In genomic region chr7:30050882-30051548, GRCm38 (mm10) we compare ENCODE assay signal across 8 mouse cellular contexts. TPM values are rescaled to one million over a fixed set of nuclear protein-coding genes. Genes with fewer than 3 reads are reported as not detected.
DNase-seq lines count a peak whose midpoint lies in the region; ATAC-seq lines count a peak whose summit lies in the region.

Gene Zfp14 (minus strand): TSS chr7:30051380.

- H3K36me3 ChIP-seq in heart, embryonic 14.5 days (ENCODE audit: control insufficient read depth, insufficient read depth, low read length): peaks cover 9% of the 10 kb centered on the region
- peaks cover 1% of the 10 kb centered on the region for H3K36me3 ChIP-seq in liver, embryonic 13.5 days
- no peaks in the 10 kb centered on the region for H3K36me3 ChIP-seq in stomach, embryonic 16.5 days (ENCODE audit: control insufficient read depth, insufficient read depth, low read length)

- H3K27me3 ChIP-seq in heart, embryonic 14.5 days (ENCODE audit: control insufficient read depth, insufficient read depth, low read length): no peaks in the 10 kb centered on the region
- no peaks in the 10 kb centered on the region for H3K27me3 ChIP-seq in liver, embryonic 13.5 days
- no peaks in the 10 kb centered on the region for H3K27me3 ChIP-seq in stomach, embryonic 16.5 days (ENCODE audit: control insufficient read depth, insufficient read depth, low read length)

- H3K27ac ChIP-seq in heart, embryonic 14.5 days (replicated peaks in 1 of 2; ENCODE audit: control insufficient read depth in 1 of 2, insufficient read depth in 1 of 2, low read depth in 2 of 2, low read length in 2 of 2): peak within 1 kb of the TSS; percentile 63 to 82
- peak within 1 kb of the TSS; percentile 51 for H3K27ac ChIP-seq in liver, embryonic 13.5 days
- H3K27ac ChIP-seq in stomach, embryonic 16.5 days (ENCODE audit: low read length): peak within 1 kb of the TSS; percentile 28

- H3K9me3 ChIP-seq in heart, embryonic 14.5 days (ENCODE audit: control insufficient read depth, low read length): no peaks in the 10 kb centered on the region
- no peaks in the 10 kb centered on the region for H3K9me3 ChIP-seq in liver, embryonic 13.5 days (replicated peaks)
- H3K9me3 ChIP-seq in stomach, embryonic 16.5 days (replicated peaks; ENCODE audit: control insufficient read depth, low read length): no peaks in the 10 kb centered on the region

- WGBS in heart, embryonic 14.5 days: under 1% methylated on average over 40 of the region's 40 CpGs
- WGBS in liver, embryonic 13.5 days (ENCODE audit: insufficient replicate concordance): 1% methylated on average over 40 of the region's 40 CpGs
- WGBS in stomach, embryonic 16.5 days: under 1% methylated on average over 40 of the region's 40 CpGs

- ATAC-seq in erythroid progenitor cell, adult 5-6 weeks (replicated peaks; ENCODE audit: low FRiP score, poor library complexity, severe bottlenecking): peak; percentile 100
- ATAC-seq in heart, embryonic 14.5 days (ENCODE audit: insufficient number of reproducible peaks, insufficient read depth, low FRiP score, low read depth): peak; percentile 92
- peak; percentile 100 for ATAC-seq in liver, embryonic 13.5 days (ENCODE audit: low read depth)
- ATAC-seq in stomach, embryonic 16.5 days (ENCODE audit: insufficient read depth, low FRiP score): peak; percentile 98

- peak; percentile 88 for DNase-seq in CD4-positive helper T cell, adult 2 months (ENCODE audit: low read depth, low spot score)
- peak; percentile 77 for DNase-seq in brain, embryonic 18.5 days (ENCODE audit: low read depth, low spot score)
- peak; percentile 91 for DNase-seq in kidney, postnatal 14 days
- peak; percentile 74 for DNase-seq in liver, embryonic 13.5 days
- DNase-seq in neural tube, embryonic 10.5 days (ENCODE audit: extremely low spot score, low spot score): peak; percentile 85

- peak within 1 kb of the TSS; percentile 85 for H3K4me2 ChIP-seq in heart, embryonic 14.5 days (ENCODE audit: low read length)
- H3K4me2 ChIP-seq in liver, embryonic 13.5 days: peak within 1 kb of the TSS; percentile 95
- H3K4me2 ChIP-seq in stomach, embryonic 16.5 days (ENCODE audit: low read depth, low read length): peak within 1 kb of the TSS; percentile 75

- peak within 1 kb of the TSS; percentile 73 to 75 for H3K4me3 ChIP-seq in heart, embryonic 14.5 days (ENCODE audit: control insufficient read depth in 1 of 2, insufficient read depth in 1 of 2, low read depth in 1 of 2, low read length in 2 of 2)
- H3K4me3 ChIP-seq in liver, embryonic 13.5 days (replicated peaks): peak within 1 kb of the TSS; percentile 78
- H3K4me3 ChIP-seq in stomach, embryonic 16.5 days (replicated peaks; ENCODE audit: low read length): peak within 1 kb of the TSS; percentile 72

- H3K9ac ChIP-seq in heart, embryonic 14.5 days (ENCODE audit: low read length): peak within 1 kb of the TSS; percentile 78
- H3K9ac ChIP-seq in liver, embryonic 13.5 days: peak within 1 kb of the TSS; percentile 75
- peak within 1 kb of the TSS; percentile 78 for H3K9ac ChIP-seq in stomach, embryonic 16.5 days (ENCODE audit: low read length)

- peaks cover 3 to 10% of the 10 kb centered on the region in 2 experiments for H3K4me1 ChIP-seq in heart, embryonic 14.5 days (ENCODE audit: control insufficient read depth in 2 of 2, insufficient read depth in 2 of 2, low read length in 2 of 2)
- H3K4me1 ChIP-seq in liver, embryonic 13.5 days (replicated peaks): peaks cover 16% of the 10 kb centered on the region
- 0 out of 2 replicates have a peak, but pooled peaks cover 9% of the 10 kb centered on the region for H3K4me1 ChIP-seq in stomach, embryonic 16.5 days (ENCODE audit: control insufficient read depth, insufficient read depth, low read length)

RNA-seq across cellular contexts. Expression of gene Zfp14, which starts in this region (rescaled TPM):
- 1.1 TPM in 1 of 2 replicates, not detected in the other for total RNA-seq in erythroid progenitor cell, adult 5-6 weeks (2015; ENCODE audit: low replicate concordance)
- 0.39 TPM in 1 of 2 replicates, not detected in the other for total RNA-seq in erythroid progenitor cell, adult 5-6 weeks (2017; ENCODE audit: low replicate concordance)
- 4.0 and 4.8 TPM in 2 replicates for polyA plus RNA-seq in heart, embryonic 14.5 days (2014; fragmentation: Nextera tagmentation; extraction: Ambion mirVana)
- 0.29 and 0.41 TPM in 2 replicates for polyA plus RNA-seq in liver, embryonic 13.5 days (2015; fragmentation: Nextera tagmentation; extraction: Ambion mirVana)
- 3.7 and 4.6 TPM in 2 replicates for polyA plus RNA-seq in stomach, embryonic 16.5 days (2015; fragmentation: Nextera tagmentation; extraction: Ambion mirVana)

Comparison
In these comparisons a context has a peak if more than half of its experiments do, and no peak if none do; other contexts are left out.
1. Peak in every context shown above with its lines: DNase-seq, ATAC-seq, H3K4me3 ChIP-seq and H3K27ac ChIP-seq.
2. Peak in DNase-seq, ATAC-seq, H3K4me3 ChIP-seq, H3K27ac ChIP-seq, H3K9ac ChIP-seq and H3K4me2 ChIP-seq in liver, embryonic 13.5 days; RNA of the gene not detected or under 1 TPM.